Mouse (Mus musculus): ENCODE results near the gene Gm609.

DNA sequence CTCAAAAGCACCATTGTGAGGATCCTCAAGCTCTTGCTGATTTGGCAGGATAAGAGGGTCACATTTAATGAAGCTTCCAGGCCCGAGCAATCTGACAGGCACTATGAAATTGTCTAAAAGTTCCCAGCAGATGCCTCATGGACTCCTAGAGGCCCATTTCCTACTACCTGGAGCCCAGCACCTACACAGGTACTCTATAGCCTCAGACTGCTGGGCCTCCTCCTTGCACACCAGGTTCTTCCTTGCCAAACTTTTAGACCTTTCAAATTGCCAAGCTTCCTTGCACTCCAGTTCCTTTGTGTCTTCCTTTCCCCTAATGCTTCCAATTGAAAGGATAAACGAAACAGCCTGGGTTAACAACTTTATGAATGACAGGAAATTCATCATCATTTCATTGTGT is 89.8 kb downstream of the Gm609 start:
- TF ChIP-seq GATA1 (IDR thresholded peaks at IDR 0.05; ENCODE audit: borderline replicate concordance, low read length): no peak
- TF ChIP-seq FLI1 (IDR thresholded peaks at IDR 0.05; ENCODE audit: low read length): no peak

All from megakaryocyte, embryonic 14.5 days (primary cell).